Mouse (Mus musculus) T-cell, adult 2 months (primary cell): ENCODE results near the gene Hdac6.
A peak's percentile ranks its signal among the peaks of the same experiment; 100 is the strongest.

Source experiments
- DNase-seq: peaks from one replicate; pipeline ENCODE4 v3.0.0; 2022; ENCODE audit warnings: low spot score

The Hdac6 gene

DNA sequence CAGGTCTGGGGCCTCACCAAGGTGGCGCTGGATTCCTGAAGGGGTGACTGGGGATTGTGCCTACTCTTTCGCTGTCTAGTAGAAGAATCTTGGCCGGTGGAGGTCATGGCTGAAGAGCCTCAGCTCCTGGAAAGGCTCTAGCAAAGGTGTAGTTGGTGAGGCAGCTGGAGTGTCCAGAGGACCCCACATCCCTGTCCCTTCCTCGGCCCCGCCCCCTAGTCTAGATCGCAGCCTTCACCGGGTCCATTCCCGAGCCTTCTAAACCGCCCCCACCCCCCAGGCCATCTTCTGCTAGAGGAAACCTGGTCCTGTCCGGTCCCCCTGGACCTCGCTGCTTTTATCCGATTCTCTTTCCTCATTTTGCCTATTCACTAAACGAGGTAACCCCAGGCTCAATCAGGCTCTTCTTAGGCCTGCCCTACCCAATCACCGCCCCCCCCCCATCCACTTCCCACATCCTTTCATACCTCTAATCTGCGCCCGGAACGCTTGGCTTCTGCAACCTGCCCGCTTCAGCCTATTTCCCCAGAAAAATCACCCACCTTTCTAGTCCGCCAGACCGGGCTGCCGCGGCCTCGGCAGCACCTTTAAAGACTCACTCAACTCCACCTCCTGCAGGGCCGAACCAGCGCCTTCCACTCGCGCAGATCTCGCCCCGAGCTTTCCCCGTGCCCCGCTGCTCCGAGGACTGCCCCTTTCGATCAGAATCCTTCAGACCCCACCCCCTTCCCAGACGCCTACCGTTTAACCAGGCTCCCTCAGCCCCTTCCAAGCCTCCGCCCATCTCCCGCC is at the start of gene Hdac6:
Gene Hdac6 (minus strand): TSS at position 782 of the 792 bp plus-strand sequence.
- no peak for DNase-seq

GRCm38 (mm10) chrX:7993068-7993735 is 45.5 kb upstream of the Hdac6 start:
- DNase-seq = no peak

GRCm38 (mm10) chrX:7992379-7993067 is 44.8 kb upstream of the Hdac6 start:
- DNase-seq = no peak

GRCm38 (mm10) chrX:7981368-7981767 is 33.7 kb upstream of the Hdac6 start:
- DNase-seq = no peak

- no peak for DNase-seq
Observed at GRCm38 (mm10) chrX:7977892-7978291, 30.2 kb upstream of the Hdac6 start, which contains the start of gene Gata1. Gene Gata1, minus strand, starts transcription at chrX:7978071.

DNA sequence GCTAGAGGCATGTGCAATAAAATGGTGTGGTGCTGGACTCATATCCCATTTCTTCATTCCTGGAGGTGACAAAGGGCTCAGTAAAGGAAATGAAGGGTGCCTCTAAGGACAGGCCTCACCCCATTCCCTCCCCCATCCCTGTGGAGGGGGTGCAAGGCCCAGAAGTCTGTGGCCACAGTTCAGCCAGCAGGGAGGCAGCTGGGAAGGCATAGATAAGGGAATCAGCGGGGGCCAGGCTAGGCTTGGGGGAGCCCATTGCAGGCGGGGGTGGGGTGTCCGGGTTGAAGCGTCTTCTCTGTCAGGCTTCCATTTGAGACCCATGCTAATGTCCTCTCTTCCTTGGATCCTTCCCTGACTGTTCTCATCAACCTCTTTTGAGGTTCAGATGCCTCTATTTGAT is 23.6 kb upstream of the Hdac6 start:
- DNase-seq = no peak

DNA sequence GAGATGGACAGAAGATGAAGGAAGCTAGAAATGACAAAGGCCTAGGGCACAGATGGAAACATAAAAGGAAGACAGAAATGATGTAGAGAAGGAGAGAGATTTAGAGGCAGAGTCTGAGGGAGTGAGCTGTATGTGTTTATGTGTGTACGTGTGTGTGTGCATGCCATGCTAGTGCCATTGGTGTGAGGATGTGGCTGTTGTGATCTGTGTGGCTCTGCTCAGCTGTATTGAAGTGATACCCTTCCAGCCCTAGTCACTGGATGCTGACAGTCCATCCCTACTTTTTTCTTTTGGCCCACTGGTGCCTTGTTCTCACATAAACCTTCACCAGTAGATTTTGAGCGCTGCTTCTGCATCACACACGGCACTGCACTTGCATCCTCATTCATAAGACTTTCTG is 21.2 kb upstream of the Hdac6 start:
- no peak for DNase-seq

DNA sequence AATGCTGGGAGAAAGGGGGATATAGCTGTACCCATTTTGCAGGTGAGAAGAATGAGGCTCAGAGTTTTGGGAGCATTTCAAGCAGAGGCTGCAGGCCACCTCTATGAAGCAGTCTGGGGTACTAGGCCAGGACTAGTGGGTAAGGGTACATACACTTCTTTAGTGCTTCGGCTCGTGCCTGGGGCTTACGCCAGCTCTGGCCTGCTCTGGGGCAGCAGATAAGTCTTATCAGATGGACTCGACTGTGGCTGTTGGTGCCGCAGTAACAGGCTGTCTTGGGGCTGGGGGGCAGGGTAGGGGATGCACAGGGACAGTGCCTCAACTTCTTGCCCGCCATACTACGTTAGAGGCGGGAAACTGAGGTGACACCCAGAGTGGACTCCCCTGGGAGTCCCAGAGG is 20.5 kb upstream of the Hdac6 start:
- DNase-seq = no peak

DNA sequence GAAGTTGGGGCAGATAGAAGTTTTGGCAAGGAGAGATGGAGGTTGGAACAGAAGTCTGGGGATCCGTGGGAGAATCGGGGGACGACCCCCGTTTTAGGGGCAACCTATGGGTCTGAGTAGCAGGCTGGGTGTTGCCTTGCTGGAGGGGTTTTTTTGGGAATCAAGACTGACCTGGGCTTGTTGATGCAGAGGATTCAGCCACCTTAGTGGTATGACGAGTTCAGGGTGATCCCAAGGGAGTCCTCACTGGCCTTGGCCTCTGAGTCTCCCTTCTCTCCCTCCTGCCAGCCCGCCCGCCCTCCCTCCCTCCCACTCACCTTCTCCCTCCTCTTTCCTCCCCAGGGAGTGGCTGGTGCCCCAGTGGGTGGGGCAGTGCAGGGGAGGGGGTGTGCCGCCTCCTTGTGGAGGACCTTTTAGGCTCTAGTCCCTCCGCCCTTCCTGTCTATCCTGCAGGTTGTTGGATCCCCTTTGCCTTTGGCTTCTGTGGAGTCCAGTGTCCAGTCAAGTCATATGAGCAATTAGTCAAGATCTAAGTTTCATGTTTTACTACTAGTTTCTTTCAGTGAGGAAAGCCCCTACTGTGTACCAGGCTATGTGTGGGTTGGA is 20.0 kb upstream of the Hdac6 start:
- no peak for DNase-seq

- no peak for DNase-seq
Observed at GRCm38 (mm10) chrX:7966161-7966560, 18.5 kb upstream of the Hdac6 start.

DNA sequence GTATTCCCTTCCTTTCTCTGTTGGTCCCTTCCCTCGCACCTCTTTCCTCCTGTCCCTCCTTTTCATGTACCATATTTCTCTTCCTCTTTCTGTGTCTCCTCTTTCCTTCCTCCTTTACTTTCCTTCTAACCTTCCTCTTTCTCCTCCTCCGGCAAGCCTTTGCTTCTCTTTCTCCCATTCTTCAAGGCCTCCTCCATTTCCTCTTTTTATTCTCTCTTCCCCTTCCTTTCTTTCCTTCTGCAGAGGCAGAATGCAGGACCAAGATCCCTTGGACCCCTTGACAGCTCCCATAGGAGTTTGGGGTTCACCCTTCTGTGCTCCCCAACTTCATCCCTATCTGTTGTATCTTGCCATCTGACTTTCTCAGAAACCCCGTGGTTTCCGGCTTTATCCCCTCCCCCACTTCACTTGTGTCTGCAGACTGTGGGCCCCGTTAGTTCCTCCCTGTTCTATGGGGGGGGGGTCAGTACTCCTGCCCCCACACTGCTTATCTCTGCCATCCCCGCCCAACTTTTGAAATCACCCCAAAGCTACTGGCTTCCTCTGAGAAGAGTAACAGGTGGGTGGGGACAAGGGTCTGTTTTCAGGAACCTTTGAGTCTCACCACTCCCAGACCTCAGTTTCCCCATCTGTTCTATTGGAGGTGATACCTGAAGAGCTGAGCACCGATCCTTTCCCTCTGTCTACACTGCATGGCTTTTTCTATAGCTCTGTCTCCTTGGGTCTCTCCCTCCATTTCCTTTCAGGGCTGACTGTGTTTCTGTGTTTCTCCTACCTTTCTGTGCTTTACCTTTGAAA is 16.3 kb upstream of the Hdac6 start:
- DNase-seq = peak; percentile 7

DNA sequence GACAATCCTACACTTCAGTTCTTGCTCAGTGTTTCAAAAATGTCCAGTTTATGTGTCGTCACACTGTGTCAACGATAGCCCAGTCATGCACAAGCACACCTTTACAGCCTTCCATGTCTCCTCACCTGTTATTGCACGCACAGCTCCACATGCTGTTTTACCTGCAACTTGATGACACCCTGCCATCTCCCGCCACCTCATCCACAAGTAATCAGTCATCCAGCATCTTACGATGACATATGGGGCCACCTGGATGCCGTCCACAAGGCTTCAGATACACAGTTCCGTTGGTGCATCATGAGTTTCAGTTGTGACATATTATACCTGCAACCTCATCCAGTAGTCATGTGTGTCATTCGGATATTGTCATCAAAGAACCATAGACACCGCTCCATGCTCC is 11.2 kb upstream of the Hdac6 start:
- DNase-seq = no peak

DNA sequence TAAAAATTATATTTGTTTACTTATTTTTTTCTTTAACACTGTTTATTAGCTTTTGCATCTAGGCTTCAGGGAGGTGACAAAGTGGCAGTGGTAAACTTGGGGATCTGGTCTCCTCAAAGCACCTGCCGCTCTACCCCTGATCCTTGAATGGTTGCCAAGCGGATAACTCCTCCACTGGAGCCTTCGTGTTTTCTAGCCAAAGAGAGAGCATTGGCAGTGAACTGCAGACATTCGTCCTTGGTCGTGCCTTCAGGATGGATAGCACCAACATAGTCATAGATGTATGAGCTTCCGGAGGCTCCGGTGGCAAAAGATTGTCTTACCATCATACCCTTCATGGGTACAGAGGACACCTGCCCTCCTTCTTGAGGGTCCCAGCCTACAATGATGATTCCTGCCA is 2.4 kb upstream of the Hdac6 start:
- DNase-seq = no peak

DNA sequence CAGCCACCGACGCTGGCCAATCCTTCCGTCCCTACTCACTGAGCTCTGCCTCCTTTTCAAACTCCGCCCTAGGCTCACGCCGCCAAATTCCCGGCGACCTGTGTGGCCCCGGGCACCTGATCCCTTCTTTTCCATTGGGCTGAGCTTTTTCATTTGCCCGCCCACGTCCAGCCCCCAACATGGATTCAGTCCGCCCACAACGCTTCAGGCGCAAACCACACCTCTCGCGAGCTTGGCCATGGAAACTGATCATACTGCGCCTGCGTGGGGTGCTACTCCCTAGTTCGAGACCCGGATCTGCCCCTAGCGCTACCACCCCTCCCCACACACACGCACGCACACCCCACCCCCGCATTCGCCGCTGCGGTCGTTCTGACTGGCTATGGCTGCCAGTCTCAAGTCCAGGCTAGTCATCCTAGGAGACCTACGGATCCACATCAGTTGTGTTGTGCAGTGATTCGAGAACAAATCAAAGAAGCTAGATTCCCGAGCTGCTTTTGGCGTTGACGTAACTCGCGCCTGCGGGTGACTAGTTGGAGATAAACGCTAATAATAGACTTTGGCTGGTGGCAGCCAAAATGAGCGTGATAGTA is 307 bp upstream of the Hdac6 start:
- peak; percentile 90 for DNase-seq

DNA sequence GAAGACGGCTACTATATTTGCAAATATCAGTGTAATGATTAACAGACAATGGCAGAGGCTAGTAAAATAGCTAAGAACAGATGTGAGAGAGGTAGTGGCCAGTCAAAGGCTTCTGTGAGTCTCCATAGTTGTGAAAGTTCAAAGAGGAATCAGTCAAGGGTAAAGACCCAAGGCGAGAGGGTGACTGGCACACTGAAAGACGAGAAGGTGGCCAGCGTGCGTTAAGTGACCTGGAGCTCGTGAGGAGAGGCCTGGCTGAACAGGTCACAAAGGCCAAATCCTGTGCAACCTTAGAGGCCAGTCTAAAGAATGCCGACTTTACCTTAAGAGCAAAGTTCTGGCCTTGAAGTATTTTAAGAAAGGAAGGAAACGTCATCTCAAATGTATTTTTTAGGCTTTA is 2.1 kb downstream of the Hdac6 start:
- DNase-seq = no peak

GRCm38 (mm10) chrX:7937667-7938066 is 10.0 kb downstream of the Hdac6 start:
- no peak for DNase-seq

DNA sequence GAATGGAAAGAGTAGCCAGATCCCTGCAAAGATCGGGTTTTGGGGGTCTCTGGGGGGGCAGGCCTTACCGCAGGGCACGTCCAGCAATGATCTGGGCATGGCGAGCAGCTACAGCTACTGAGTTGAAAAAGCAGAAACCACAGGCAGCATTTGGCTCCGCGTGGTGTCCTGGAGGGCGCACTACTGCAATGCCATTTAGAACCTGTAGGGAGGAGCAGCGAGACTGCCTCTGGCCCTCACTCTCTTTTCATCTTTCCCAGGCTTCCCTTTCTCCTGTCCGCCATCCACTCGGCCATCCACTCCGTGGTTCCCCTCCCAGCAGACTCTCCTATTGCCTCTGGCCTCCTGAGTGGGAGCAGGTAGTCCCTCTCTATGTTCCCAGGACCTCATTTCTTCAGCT is 10.8 kb downstream of the Hdac6 start:
- DNase-seq = no peak

DNA sequence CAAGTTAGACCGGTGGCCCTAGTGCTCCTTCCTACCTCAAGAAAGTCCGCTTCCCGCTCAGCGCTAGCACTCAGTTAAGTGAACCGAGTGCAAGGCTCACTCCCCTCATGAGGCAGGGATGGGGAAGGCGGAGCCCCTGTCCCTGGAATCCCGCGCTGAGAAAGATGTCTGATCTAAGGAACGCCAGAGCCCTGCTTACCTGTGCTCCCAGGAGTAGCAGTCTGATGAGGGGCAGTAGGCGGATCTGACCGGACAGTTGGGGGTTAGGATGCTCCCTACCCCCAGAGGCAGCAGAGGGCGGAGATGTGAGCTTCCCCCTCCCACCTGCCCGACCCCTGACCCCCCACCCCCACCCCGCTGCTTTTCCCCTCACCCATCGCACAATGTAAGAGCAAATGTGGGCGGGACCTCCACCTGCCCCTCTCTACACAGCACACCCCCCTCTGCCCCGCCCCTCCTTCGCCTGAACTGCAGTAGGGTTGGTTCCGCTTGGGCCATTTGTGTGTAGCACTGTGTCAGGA is 19.4 kb downstream of the Hdac6 start, which contains the start of gene Eras:
Gene Eras (minus strand): TSS at position 338 of the 521 bp plus-strand sequence.
- no peak for DNase-seq

DNA sequence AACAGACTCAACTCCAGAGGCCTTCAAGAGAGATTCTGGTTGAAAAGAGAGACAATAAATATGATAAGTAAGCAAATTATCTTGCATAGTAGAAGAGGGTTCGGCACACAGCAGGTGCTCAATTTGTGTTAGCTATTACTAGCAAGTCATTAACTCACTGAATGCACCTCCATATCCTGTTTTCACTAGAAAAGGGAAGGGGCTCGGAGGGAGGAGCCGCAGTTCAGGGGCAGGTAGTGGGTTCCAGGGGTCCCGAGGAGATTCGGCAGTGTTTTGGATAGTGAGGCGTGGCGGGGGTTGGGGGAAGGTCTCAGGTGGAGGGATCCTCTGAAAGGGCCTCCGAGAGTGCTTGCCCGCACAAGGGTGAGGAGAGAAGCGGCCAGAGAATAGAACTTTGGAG is 20.6 kb downstream of the Hdac6 start:
- no peak for DNase-seq

DNA sequence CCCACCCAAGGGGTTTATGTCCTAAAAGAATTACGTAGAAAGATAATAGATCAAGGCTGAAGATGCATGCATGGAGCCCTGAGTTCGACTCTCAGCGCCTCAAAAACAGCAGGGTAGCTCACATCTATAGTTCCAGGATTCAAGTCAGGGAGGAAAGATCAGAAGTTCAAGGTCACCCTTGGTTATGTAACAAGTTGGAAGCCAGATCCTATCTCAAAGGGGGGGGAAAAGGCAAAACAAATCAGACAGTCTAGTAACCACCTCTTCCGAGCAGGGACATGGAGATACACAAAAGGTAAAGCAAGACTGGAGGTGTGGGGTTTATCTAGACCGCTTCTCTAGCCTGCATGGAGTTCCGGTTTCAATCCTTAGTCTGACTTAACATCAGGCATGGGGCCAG is 21.4 kb downstream of the Hdac6 start:
- no peak for DNase-seq

DNA sequence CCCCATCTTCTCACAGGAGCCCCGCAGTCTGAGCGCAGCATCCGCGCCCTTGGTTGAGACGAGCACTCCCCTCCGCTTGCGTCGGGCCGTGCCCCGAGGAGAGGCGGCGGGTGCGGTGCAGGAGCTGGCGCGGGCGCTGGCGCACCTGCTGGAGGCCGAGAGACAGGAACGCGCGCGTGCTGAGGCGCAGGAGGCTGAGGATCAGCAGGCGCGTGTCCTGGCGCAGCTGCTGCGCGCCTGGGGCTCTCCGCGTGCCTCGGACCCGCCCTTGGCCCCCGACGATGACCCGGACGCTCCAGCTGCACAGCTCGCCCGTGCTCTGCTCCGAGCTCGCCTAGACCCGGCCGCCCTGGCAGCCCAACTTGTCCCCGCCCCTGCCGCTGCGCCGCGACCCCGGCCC is 25.7 kb downstream of the Hdac6 start:
- no peak for DNase-seq
